In genomic region chr17:5723601-5724189, GRCm38 (mm10) we compare ENCODE assay signal across 13 mouse cellular contexts.
A peak's percentile ranks its signal among the peaks of the same experiment; 100 is the strongest.
DNase-seq lines count a peak whose midpoint lies in the region; ATAC-seq and TF ChIP-seq lines count a peak whose summit lies in the region.
"Had no signal": no experiment of that assay in that cellular context is flagged by ENCODE, and none has a peak within 500 bp of the region (broad histone marks: within the 10 kb centered on the region; RNA-seq: fewer than 3 reads in every experiment).

No protein-coding gene starts in this region.

- no peak for ATAC-seq in kidney, embryonic 15.5 days (replicated peaks; ENCODE audit: low FRiP score)
- no peak for ATAC-seq in midbrain, embryonic 14.5 days (ENCODE audit: low FRiP score, low TSS enrichment)
- peak; percentile 39; the same call in 1 of the 2 replicates for ATAC-seq in stomach, embryonic 15.5 days (ENCODE audit: insufficient read depth, low FRiP score, low read depth)
- ATAC-seq: midbrain, embryonic 15.5 days had no signal

- no peaks in the 10 kb centered on the region for H3K36me3 ChIP-seq in kidney, embryonic 15.5 days
- H3K36me3 ChIP-seq in midbrain, embryonic 10.5 days = no peaks in the 10 kb centered on the region
- no peaks in the 10 kb centered on the region for H3K36me3 ChIP-seq in midbrain, embryonic 14.5 days (ENCODE audit: control insufficient read depth, insufficient read depth, low read length)
- no peaks in the 10 kb centered on the region for H3K36me3 ChIP-seq in stomach, embryonic 15.5 days
- H3K36me3 ChIP-seq: midbrain, embryonic 15.5 days had no signal

- DNase-seq in kidney, adult 9 months = no peak
- DNase-seq in midbrain, embryonic 10.5 days (ENCODE audit: low spot score) = peak; percentile 16
- DNase-seq in midbrain, embryonic 14.5 days = no peak
- DNase-seq in ovary, postnatal 10 days (ENCODE audit: low spot score) = no peak
- DNase-seq in heart, adult 11 months = no peak
- DNase-seq: heart, postnatal 36 days; layer of hippocampus, adult 9-11 months; liver, embryonic 13.5 days; right cerebral cortex, postnatal 4 days had no signal

- no peak for TF ChIP-seq POLR2A in embryonic fibroblast, embryonic 13.5 days (IDR thresholded peaks at IDR 0.05; ENCODE audit: low read depth, low read length)

- no peak overlapping the region for H3K9ac ChIP-seq in kidney, embryonic 15.5 days
- no peak overlapping the region for H3K9ac ChIP-seq in midbrain, embryonic 14.5 days (replicated peaks; ENCODE audit: low read length)
- no peak overlapping the region for H3K9ac ChIP-seq in stomach, embryonic 15.5 days
- H3K9ac ChIP-seq: liver, embryonic 13.5 days; midbrain, embryonic 15.5 days had no signal

- peaks cover 6% of the 10 kb centered on the region; the same call in 1 of the 2 replicates for H3K4me1 ChIP-seq in kidney, embryonic 15.5 days
- H3K4me1 ChIP-seq in midbrain, embryonic 10.5 days = peaks cover 6% of the 10 kb centered on the region
- 0 out of 2 replicates have a peak, but pooled peaks cover 3% of the 10 kb centered on the region for H3K4me1 ChIP-seq in midbrain, embryonic 14.5 days (ENCODE audit: control insufficient read depth, insufficient read depth, low read length)
- peaks cover 2% of the 10 kb centered on the region; the same call in 1 of the 2 replicates for H3K4me1 ChIP-seq in embryonic fibroblast, embryonic 13.5 days (ENCODE audit: control insufficient read depth, insufficient read depth, low read length)
- 0 out of 2 replicates have a peak, but pooled peaks cover 5% of the 10 kb centered on the region for H3K4me1 ChIP-seq in stomach, embryonic 15.5 days
- H3K4me1 ChIP-seq: liver, embryonic 13.5 days had no signal

- TF ChIP-seq CTCF in embryonic fibroblast, embryonic 13.5 days (IDR thresholded peaks at IDR 0.05; ENCODE audit: borderline replicate concordance, insufficient read depth, low read length) = no peak

- no peaks in the 10 kb centered on the region for H3K9me3 ChIP-seq in kidney, embryonic 15.5 days (replicated peaks)
- no peaks in the 10 kb centered on the region for H3K9me3 ChIP-seq in midbrain, embryonic 10.5 days (replicated peaks)
- H3K9me3 ChIP-seq in midbrain, embryonic 14.5 days (ENCODE audit: control insufficient read depth, low read length) = no peaks in the 10 kb centered on the region
- H3K9me3 ChIP-seq in stomach, embryonic 15.5 days = no peaks in the 10 kb centered on the region
- H3K9me3 ChIP-seq: liver, embryonic 13.5 days; midbrain, embryonic 15.5 days had no signal

- H3K4me2 ChIP-seq in kidney, embryonic 15.5 days = no peak overlapping the region
- H3K4me2 ChIP-seq in midbrain, embryonic 14.5 days (ENCODE audit: low read length) = no peak overlapping the region
- H3K4me2 ChIP-seq in stomach, embryonic 15.5 days = no peak overlapping the region
- H3K4me2 ChIP-seq: liver, embryonic 13.5 days; midbrain, embryonic 15.5 days had no signal

- no peaks in the 10 kb centered on the region for H3K27me3 ChIP-seq in kidney, embryonic 15.5 days
- no peaks in the 10 kb centered on the region for H3K27me3 ChIP-seq in midbrain, embryonic 10.5 days (ENCODE audit: low read depth, poor library complexity, severe bottlenecking)
- H3K27me3 ChIP-seq in midbrain, embryonic 14.5 days (ENCODE audit: control insufficient read depth, insufficient read depth, low read length) = no peaks in the 10 kb centered on the region
- no peaks in the 10 kb centered on the region for H3K27me3 ChIP-seq in stomach, embryonic 15.5 days (replicated peaks)
- H3K27me3 ChIP-seq: liver, embryonic 13.5 days had no signal

- no peak overlapping the region for H3K4me3 ChIP-seq in kidney, embryonic 15.5 days (replicated peaks)
- H3K4me3 ChIP-seq in midbrain, embryonic 10.5 days = no peak overlapping the region
- H3K4me3 ChIP-seq in midbrain, embryonic 14.5 days (replicated peaks; ENCODE audit: low read depth, low read length) = no peak overlapping the region
- no peak overlapping the region for H3K4me3 ChIP-seq in embryonic fibroblast, embryonic 13.5 days (ENCODE audit: insufficient read depth, low read length)
- H3K4me3 ChIP-seq in stomach, embryonic 15.5 days (replicated peaks) = no peak overlapping the region
- H3K4me3 ChIP-seq: liver, embryonic 13.5 days; midbrain, embryonic 15.5 days had no signal

- 63% methylated on average over 10 of the region's 10 CpGs for WGBS in kidney, embryonic 15.5 days
- WGBS in midbrain, embryonic 10.5 days = 77% methylated on average over 10 of the region's 10 CpGs
- WGBS in midbrain, embryonic 14.5 days = 85% methylated on average over 10 of the region's 10 CpGs
- 50% methylated on average over 10 of the region's 10 CpGs for whole genome bisulfite sequencing in stomach, embryonic 15.5 days

- H3K27ac ChIP-seq in kidney, embryonic 15.5 days = peak overlapping the region; percentile 65
- H3K27ac ChIP-seq in midbrain, embryonic 10.5 days (replicated peaks) = no peak overlapping the region
- H3K27ac ChIP-seq in midbrain, embryonic 14.5 days (replicated peaks; ENCODE audit: low read depth, low read length) = no peak overlapping the region
- H3K27ac ChIP-seq in embryonic fibroblast, embryonic 13.5 days (ENCODE audit: insufficient read depth, low read length) = 0 out of 2 replicates have a peak overlapping the region, but pooled peaks have one; percentile 35
- peak overlapping the region; percentile 82 for H3K27ac ChIP-seq in stomach, embryonic 15.5 days
- H3K27ac ChIP-seq: liver, embryonic 13.5 days; midbrain, embryonic 15.5 days had no signal

Comparison
In these comparisons a context has a peak if more than half of its experiments do, and no peak if none do; other contexts are left out.
1. H3K27ac ChIP-seq: peak in kidney, embryonic 15.5 days (single experiment), embryonic fibroblast, embryonic 13.5 days (single experiment) and stomach, embryonic 15.5 days (single experiment); none in midbrain, embryonic 10.5 days (single experiment) and midbrain, embryonic 14.5 days (single experiment).